Mouse (Mus musculus) small intestine, adult 2 months (tissue): ENCODE measurements around the gene Vstm5.

Experiments
- CTCF ChIP-seq: fragments of 200-500 bp; IDR thresholded peaks from 2 replicates; pipeline ENCODE4 v1.5.1; 2012; ENCODE audit warnings: low read depth, mild to moderate bottlenecking, control low read depth, inconsistent platforms, low read length, moderate library complexity, mixed read lengths; ENCODE audit not compliant: insufficient replicate concordance, insufficient read length; ENCODE audit errors: extremely low read depth
- POLR2A ChIP-seq: fragments of 200-500 bp; IDR thresholded peaks from 2 replicates; pipeline ENCODE4 v1.6.1; 2012; ENCODE audit warnings: low read depth, mild to moderate bottlenecking, control low read depth, inconsistent platforms, low read length, moderate library complexity

DNA sequence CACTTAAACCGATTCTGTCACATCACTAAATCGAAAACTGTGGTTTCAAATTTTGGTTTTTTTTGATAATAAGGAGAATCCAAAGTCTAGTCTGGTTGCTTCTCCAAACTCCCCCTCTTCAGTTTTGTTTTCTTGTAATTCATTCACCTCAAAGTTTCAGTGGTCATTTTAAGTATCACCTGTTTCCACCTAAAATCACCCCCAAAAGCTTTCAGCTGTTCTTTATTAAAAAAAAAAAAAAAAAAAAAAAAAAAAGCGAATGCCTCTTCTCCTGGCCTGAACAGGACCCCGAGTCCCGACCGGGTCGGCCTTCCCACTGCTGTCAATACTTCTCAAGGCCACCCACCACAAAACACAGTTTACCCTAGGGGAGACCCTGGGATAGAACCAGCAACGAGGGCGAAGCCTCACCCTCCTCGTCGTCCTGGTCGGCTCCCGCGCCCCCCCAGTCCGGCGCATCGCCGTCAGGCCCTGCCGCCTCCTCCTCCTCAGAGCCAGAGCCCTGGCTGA lies 40.3 kb downstream of the Vstm5 start:
- TF ChIP-seq CTCF (no peak), POLR2A (no peak)
